Mouse (Mus musculus) hindbrain, embryonic 12.5 days (tissue): ENCODE results near the gene Atp2c2. TPM values are rescaled to one million over a fixed set of nuclear protein-coding genes. Genes with fewer than 3 reads are reported as not detected.
A peak's percentile ranks its signal among the peaks of the same experiment; 100 is the strongest.

Experiments
- ATAC-seq: fragments of 200-750 bp; cut with Nextera tagmentation; 2 replicates; pipeline ENCODE4 v1.8.0; 2017; ENCODE audit warnings: moderate TSS enrichment; ENCODE audit not compliant: low FRiP score
- H3K27ac ChIP-seq: fragments of 300-500 bp; sonication (generic); 2 replicates; pipeline ENCODE4 v1.5.1; 2016; ENCODE audit warnings: mild to moderate bottlenecking
- H3K27me3 ChIP-seq: fragments of 300-500 bp; sonication (generic); 2 replicates; pipeline ENCODE4 v1.6.1; 2016; ENCODE audit warnings: mild to moderate bottlenecking
- H3K36me3 ChIP-seq: fragments of 300-500 bp; sonication (generic); 2 replicates; pipeline ENCODE4 v1.6.1; 2016; ENCODE audit warnings: mild to moderate bottlenecking
- H3K4me1 ChIP-seq: fragments of 300-500 bp; sonication (generic); 2 replicates; pipeline ENCODE4 v1.6.1; 2016
- H3K4me2 ChIP-seq: fragments of 300-500 bp; sonication (generic); replicated peaks from 2 replicates; pipeline ENCODE4 v1.6.1; 2016; ENCODE audit warnings: mild to moderate bottlenecking
- H3K4me3 ChIP-seq: fragments of 300-500 bp; sonication (generic); 2 replicates; pipeline ENCODE4 v1.5.1; 2016; ENCODE audit warnings: mild to moderate bottlenecking
- H3K9ac ChIP-seq: fragments of 300-500 bp; sonication (generic); 2 replicates; pipeline ENCODE4 v1.6.1; 2016; ENCODE audit warnings: mild to moderate bottlenecking, moderate library complexity
- H3K9me3 ChIP-seq: fragments of 300-500 bp; sonication (generic); replicated peaks from 2 replicates; pipeline ENCODE4 v1.6.1; 2016; ENCODE audit warnings: mild to moderate bottlenecking
- WGBS: fragments of 180-500 bp; shearing (Covaris S2); methylation state at CpG from one replicate; pipeline ENCODE4 v1.1.7; 2016; 5-methylcytosine and 5-hydroxymethylcytosine counted together
- polyA plus RNA-seq: library from polyadenylated mRNA; unstranded; fragments of >200 nt; fragmentation: Nextera tagmentation; extraction: Ambion mirVana; gene quantifications from 2 replicates; pipeline ENCODE4 v1.2.1, GENCODE M21; 2016

Atp2c2 gene
- polyA plus RNA-seq, 1 experiment from 2014 or later, result 0.88 TPM

- ATAC-seq, result no peak
- H3K27ac ChIP-seq, result no peak overlapping the region
Observed at GRCm38 (mm10) chr8:119673976-119674555, 25.7 kb upstream of the Atp2c2 start.

GRCm38 (mm10) chr8:119675457-119675856 is 24.4 kb upstream of the Atp2c2 start:
- ATAC-seq, result no peak
- Histone ChIP-seq H3K4me2 (no peak overlapping the region), H3K4me3 (no peak overlapping the region), H3K36me3 (no peaks in the 10 kb centered on the region), H3K9me3 (no peaks in the 10 kb centered on the region), H3K27ac (no peak overlapping the region), H3K27me3 (peaks cover 6% of the 10 kb centered on the region; the same call in 1 of the 2 replicates), H3K4me1 (0 out of 2 replicates have a peak, but pooled peaks cover 4% of the 10 kb centered on the region), H3K9ac (no peak overlapping the region)
- WGBS, result 60% methylated on average over 5 of the region's 5 CpGs

More at GRCm38 (mm10) chr8:119673976-119674555, 25.7 kb upstream of the Atp2c2 start:
- Histone ChIP-seq H3K4me2 (no peak overlapping the region), H3K9me3 (no peaks in the 10 kb centered on the region), H3K4me3 (no peak overlapping the region), H3K27me3 (peaks cover 2% of the 10 kb centered on the region; the same call in 1 of the 2 replicates), H3K36me3 (no peaks in the 10 kb centered on the region), H3K9ac (no peak overlapping the region), H3K4me1 (0 out of 2 replicates have a peak, but pooled peaks cover 4% of the 10 kb centered on the region)
- WGBS, result 76% methylated on average over 11 of the region's 11 CpGs

- 0 out of 2 replicates have a peak, but pooled peaks cover 4% of the 10 kb centered on the region for H3K4me1 ChIP-seq
- H3K27me3 ChIP-seq, result peaks cover 6% of the 10 kb centered on the region
- no peak overlapping the region for H3K9ac ChIP-seq
- no peak overlapping the region for H3K27ac ChIP-seq
- H3K4me2 ChIP-seq, result no peak overlapping the region
- peak; percentile 32; the same call in 1 of the 2 replicates for ATAC-seq
- 19% methylated on average over 8 of the region's 8 CpGs for WGBS
- H3K9me3 ChIP-seq, result no peaks in the 10 kb centered on the region
- H3K36me3 ChIP-seq, result no peaks in the 10 kb centered on the region
- no peak overlapping the region for H3K4me3 ChIP-seq
Observed at GRCm38 (mm10) chr8:119676389-119676788, 23.4 kb upstream of the Atp2c2 start.

GRCm38 (mm10) chr8:119678138-119678843 is 21.5 kb upstream of the Atp2c2 start:
- Histone ChIP-seq H3K9ac (no peak overlapping the region), H3K27me3 (peaks cover 6% of the 10 kb centered on the region), H3K9me3 (no peaks in the 10 kb centered on the region), H3K4me3 (no peak overlapping the region), H3K4me1 (0 out of 2 replicates have a peak, but pooled peaks cover 4% of the 10 kb centered on the region), H3K36me3 (no peaks in the 10 kb centered on the region), H3K27ac (no peak overlapping the region), H3K4me2 (peak overlapping the region; percentile 38)
- no peak for ATAC-seq
- WGBS, result 10% methylated on average over 18 of the region's 18 CpGs

GRCm38 (mm10) chr8:119679184-119679583 is 20.6 kb upstream of the Atp2c2 start:
- 69% methylated on average over 14 of the region's 14 CpGs for WGBS
- H3K4me1 ChIP-seq, result 0 out of 2 replicates have a peak, but pooled peaks cover 4% of the 10 kb centered on the region
- no peaks in the 10 kb centered on the region for H3K36me3 ChIP-seq
- no peaks in the 10 kb centered on the region for H3K9me3 ChIP-seq
- peaks cover 10% of the 10 kb centered on the region for H3K27me3 ChIP-seq
- H3K4me3 ChIP-seq, result no peak overlapping the region
- H3K4me2 ChIP-seq, result no peak overlapping the region
- ATAC-seq, result no peak
- no peak overlapping the region for H3K27ac ChIP-seq
- no peak overlapping the region for H3K9ac ChIP-seq

GRCm38 (mm10) chr8:119690602-119691001 is 9.2 kb upstream of the Atp2c2 start:
- 77% methylated on average over 6 of the region's 6 CpGs for WGBS
- Histone ChIP-seq H3K4me3 (no peak overlapping the region), H3K4me1 (peaks cover 7% of the 10 kb centered on the region), H3K4me2 (no peak overlapping the region), H3K36me3 (no peaks in the 10 kb centered on the region), H3K9me3 (no peaks in the 10 kb centered on the region), H3K27me3 (no peaks in the 10 kb centered on the region), H3K27ac (no peak overlapping the region), H3K9ac (no peak overlapping the region)
- no peak for ATAC-seq

- H3K36me3 ChIP-seq, result no peaks in the 10 kb centered on the region
- H3K4me2 ChIP-seq, result no peak overlapping the region
- no peaks in the 10 kb centered on the region for H3K27me3 ChIP-seq
- peaks cover 7% of the 10 kb centered on the region for H3K4me1 ChIP-seq
- no peak overlapping the region for H3K4me3 ChIP-seq
- no peak overlapping the region for H3K27ac ChIP-seq
- H3K9ac ChIP-seq, result no peak overlapping the region
- no peaks in the 10 kb centered on the region for H3K9me3 ChIP-seq
- no peak for ATAC-seq
- 70% methylated on average over 4 of the region's 4 CpGs for WGBS
Observed at GRCm38 (mm10) chr8:119691989-119692388, 7.8 kb upstream of the Atp2c2 start.

GRCm38 (mm10) chr8:119694696-119695095 is 5.1 kb upstream of the Atp2c2 start:
- no peak for ATAC-seq
- no peaks in the 10 kb centered on the region for H3K36me3 ChIP-seq
- H3K9ac ChIP-seq, result no peak overlapping the region
- H3K4me1 ChIP-seq, result peaks cover 3% of the 10 kb centered on the region
- peaks cover 21% of the 10 kb centered on the region for H3K27me3 ChIP-seq
- no peak overlapping the region for H3K4me3 ChIP-seq
- H3K27ac ChIP-seq, result no peak overlapping the region
- no peaks in the 10 kb centered on the region for H3K9me3 ChIP-seq
- 75% methylated on average over 7 of the region's 7 CpGs for WGBS
- no peak overlapping the region for H3K4me2 ChIP-seq

GRCm38 (mm10) chr8:119697163-119697562 is 2.6 kb upstream of the Atp2c2 start:
- no peak overlapping the region for H3K4me2 ChIP-seq
- H3K36me3 ChIP-seq, result no peaks in the 10 kb centered on the region
- no peak overlapping the region for H3K27ac ChIP-seq
- H3K9me3 ChIP-seq, result no peaks in the 10 kb centered on the region
- H3K9ac ChIP-seq, result no peak overlapping the region
- peaks cover 6% of the 10 kb centered on the region for H3K4me1 ChIP-seq
- no peak overlapping the region for H3K4me3 ChIP-seq
- WGBS, result 84% methylated on average over 2 of the region's 2 CpGs
- no peak for ATAC-seq
- H3K27me3 ChIP-seq, result peaks cover 46% of the 10 kb centered on the region

- Histone ChIP-seq H3K36me3 (no peaks in the 10 kb centered on the region), H3K4me1 (peaks cover 6% of the 10 kb centered on the region), H3K27me3 (peaks cover 52% of the 10 kb centered on the region), H3K4me2 (no peak overlapping the region; the same call in 1 of the 2 replicates), H3K27ac (no peak overlapping the region), H3K4me3 (no peak overlapping the region), H3K9ac (no peak overlapping the region), H3K9me3 (no peaks in the 10 kb centered on the region)
- ATAC-seq, result no peak
- WGBS, result 6% methylated on average over 12 of the region's 12 CpGs
Observed at GRCm38 (mm10) chr8:119698960-119699359, 849 bp upstream of the Atp2c2 start.

- no peak for ATAC-seq
- H3K4me3 ChIP-seq, result no peak overlapping the region
- H3K4me1 ChIP-seq, result peaks cover 6% of the 10 kb centered on the region
- H3K36me3 ChIP-seq, result no peaks in the 10 kb centered on the region
- H3K9me3 ChIP-seq, result no peaks in the 10 kb centered on the region
- peaks cover 48% of the 10 kb centered on the region for H3K27me3 ChIP-seq
- WGBS, result 76% methylated on average over 7 of the region's 7 CpGs
- H3K9ac ChIP-seq, result no peak overlapping the region
- H3K4me2 ChIP-seq, result no peak overlapping the region
- no peak overlapping the region for H3K27ac ChIP-seq
Observed at GRCm38 (mm10) chr8:119702965-119703364, 3.2 kb downstream of the Atp2c2 start.

- H3K9me3 ChIP-seq, result no peaks in the 10 kb centered on the region
- peaks cover 6% of the 10 kb centered on the region; the same call in 1 of the 2 replicates for H3K27me3 ChIP-seq
- no peak overlapping the region for H3K4me3 ChIP-seq
- H3K27ac ChIP-seq, result no peak overlapping the region
- H3K4me1 ChIP-seq, result peaks cover 13% of the 10 kb centered on the region
- ATAC-seq, result no peak
- WGBS, result 94% methylated on average over 9 of the region's 9 CpGs
- H3K36me3 ChIP-seq, result no peaks in the 10 kb centered on the region
- no peak overlapping the region for H3K4me2 ChIP-seq
- H3K9ac ChIP-seq, result no peak overlapping the region
Observed at GRCm38 (mm10) chr8:119707146-119707545, 7.3 kb downstream of the Atp2c2 start.
